Mouse (Mus musculus): ENCODE measurements around the gene Clec16a. TPM values are rescaled to one million over a fixed set of nuclear protein-coding genes. Genes with fewer than 3 reads are reported as not detected.

The Clec16a gene
- polyA plus RNA-seq, 1 experiment from 2014 or later, result 32.5 TPM

GRCm38 (mm10) chr16:10756168-10756567 lies 211.0 kb downstream of the Clec16a start:
- no peak for ATAC-seq (ENCODE audit: insufficient number of reproducible peaks, insufficient read depth, low FRiP score, low read depth)
- 79% methylated on average over 5 of the region's 6 CpGs for WGBS
- Histone ChIP-seq H3K4me3 (ENCODE audit: control insufficient read depth in 1 of 2, insufficient read depth in 1 of 2, low read depth in 1 of 2, low read length in 2 of 2) (no peak overlapping the region), H3K27ac (replicated peaks in 1 of 2; ENCODE audit: control insufficient read depth in 1 of 2, insufficient read depth in 1 of 2, low read depth in 2 of 2, low read length in 2 of 2) (no peak overlapping the region), H3K9ac (ENCODE audit: low read length) (no peak overlapping the region), H3K36me3 (ENCODE audit: control insufficient read depth, insufficient read depth, low read length) (no peaks in the 10 kb centered on the region), H3K9me3 (ENCODE audit: control insufficient read depth, low read length) (no peaks in the 10 kb centered on the region), H3K27me3 (ENCODE audit: control insufficient read depth, insufficient read depth, low read length) (no peaks in the 10 kb centered on the region; the same call in 1 of the 2 replicates), H3K4me2 (ENCODE audit: low read length) (no peak overlapping the region), H3K4me1 (ENCODE audit: control insufficient read depth in 2 of 2, insufficient read depth in 2 of 2, low read length in 2 of 2) (peaks cover 0 to 2% of the 10 kb centered on the region in 2 experiments; a peak in 2 of 4 replicates)

- Histone ChIP-seq H3K27me3 (ENCODE audit: control insufficient read depth, insufficient read depth, low read length) (0 out of 2 replicates have a peak, but pooled peaks cover 3% of the 10 kb centered on the region), H3K27ac (replicated peaks in 1 of 2; ENCODE audit: control insufficient read depth in 1 of 2, insufficient read depth in 1 of 2, low read depth in 2 of 2, low read length in 2 of 2) (no peak overlapping the region)
Observed at GRCm38 (mm10) chr16:10761182-10761581, 216.0 kb downstream of the Clec16a start.

GRCm38 (mm10) chr16:10762569-10763180 lies 217.5 kb downstream of the Clec16a start:
- 75% methylated on average over 5 of the region's 5 CpGs for WGBS
- no peak for ATAC-seq (ENCODE audit: insufficient number of reproducible peaks, insufficient read depth, low FRiP score, low read depth)
- no peaks in the 10 kb centered on the region for H3K36me3 ChIP-seq (ENCODE audit: control insufficient read depth, insufficient read depth, low read length)

More at GRCm38 (mm10) chr16:10761182-10761581, 216.0 kb downstream of the Clec16a start:
- H3K9ac ChIP-seq (ENCODE audit: low read length), result no peak overlapping the region
- no peak for ATAC-seq (ENCODE audit: insufficient number of reproducible peaks, insufficient read depth, low FRiP score, low read depth)
- WGBS, result 52% methylated on average over 8 of the region's 8 CpGs
- no peak overlapping the region for H3K4me2 ChIP-seq (ENCODE audit: low read length)
- H3K4me3 ChIP-seq (ENCODE audit: control insufficient read depth in 1 of 2, insufficient read depth in 1 of 2, low read depth in 1 of 2, low read length in 2 of 2), result no peak overlapping the region
- H3K9me3 ChIP-seq (ENCODE audit: control insufficient read depth, low read length), result no peaks in the 10 kb centered on the region
- no peaks in the 10 kb centered on the region for H3K36me3 ChIP-seq (ENCODE audit: control insufficient read depth, insufficient read depth, low read length)
- H3K4me1 ChIP-seq (ENCODE audit: control insufficient read depth in 2 of 2, insufficient read depth in 2 of 2, low read length in 2 of 2), result peaks cover 0 to 5% of the 10 kb centered on the region in 2 experiments; a peak in 2 of 4 replicates

GRCm38 (mm10) chr16:10763540-10764264 lies 218.6 kb downstream of the Clec16a start:
- H3K36me3 ChIP-seq (ENCODE audit: control insufficient read depth, insufficient read depth, low read length), result no peaks in the 10 kb centered on the region
- WGBS, result 53% methylated on average over 6 of the region's 6 CpGs
- no peak overlapping the region for H3K9ac ChIP-seq (ENCODE audit: low read length)
- H3K4me1 ChIP-seq (ENCODE audit: control insufficient read depth in 2 of 2, insufficient read depth in 2 of 2, low read length in 2 of 2), result peaks cover 0 to 5% of the 10 kb centered on the region in 2 experiments; a peak in 2 of 4 replicates
- H3K27me3 ChIP-seq (ENCODE audit: control insufficient read depth, insufficient read depth, low read length), result 0 out of 2 replicates have a peak, but pooled peaks cover 3% of the 10 kb centered on the region
- no peak for ATAC-seq (ENCODE audit: insufficient number of reproducible peaks, insufficient read depth, low FRiP score, low read depth)
- H3K9me3 ChIP-seq (ENCODE audit: control insufficient read depth, low read length), result no peaks in the 10 kb centered on the region
- H3K27ac ChIP-seq (replicated peaks in 1 of 2; ENCODE audit: control insufficient read depth in 1 of 2, insufficient read depth in 1 of 2, low read depth in 2 of 2, low read length in 2 of 2), result no peak overlapping the region
- no peak overlapping the region for H3K4me2 ChIP-seq (ENCODE audit: low read length)
- no peak overlapping the region for H3K4me3 ChIP-seq (ENCODE audit: control insufficient read depth in 1 of 2, insufficient read depth in 1 of 2, low read depth in 1 of 2, low read length in 2 of 2)

More at GRCm38 (mm10) chr16:10762569-10763180, 217.5 kb downstream of the Clec16a start:
- no peak overlapping the region for H3K4me2 ChIP-seq (ENCODE audit: low read length)
- H3K27ac ChIP-seq (replicated peaks in 1 of 2; ENCODE audit: control insufficient read depth in 1 of 2, insufficient read depth in 1 of 2, low read depth in 2 of 2, low read length in 2 of 2), result no peak overlapping the region
- H3K4me1 ChIP-seq (ENCODE audit: control insufficient read depth in 2 of 2, insufficient read depth in 2 of 2, low read length in 2 of 2), result peaks cover 0 to 5% of the 10 kb centered on the region in 2 experiments; a peak in 2 of 4 replicates
- no peak overlapping the region for H3K4me3 ChIP-seq (ENCODE audit: control insufficient read depth in 1 of 2, insufficient read depth in 1 of 2, low read depth in 1 of 2, low read length in 2 of 2)
- H3K9me3 ChIP-seq (ENCODE audit: control insufficient read depth, low read length), result no peaks in the 10 kb centered on the region
- H3K9ac ChIP-seq (ENCODE audit: low read length), result no peak overlapping the region
- H3K27me3 ChIP-seq (ENCODE audit: control insufficient read depth, insufficient read depth, low read length), result 0 out of 2 replicates have a peak, but pooled peaks cover 3% of the 10 kb centered on the region

GRCm38 (mm10) chr16:10764323-10764722 lies 219.2 kb downstream of the Clec16a start:
- Histone ChIP-seq H3K9ac (ENCODE audit: low read length) (no peak overlapping the region), H3K27ac (replicated peaks in 1 of 2; ENCODE audit: control insufficient read depth in 1 of 2, insufficient read depth in 1 of 2, low read depth in 2 of 2, low read length in 2 of 2) (no peak overlapping the region), H3K9me3 (ENCODE audit: control insufficient read depth, low read length) (no peaks in the 10 kb centered on the region), H3K4me1 (ENCODE audit: control insufficient read depth in 2 of 2, insufficient read depth in 2 of 2, low read length in 2 of 2) (peaks cover 0 to 5% of the 10 kb centered on the region in 2 experiments; a peak in 2 of 4 replicates), H3K27me3 (ENCODE audit: control insufficient read depth, insufficient read depth, low read length) (0 out of 2 replicates have a peak, but pooled peaks cover 3% of the 10 kb centered on the region), H3K36me3 (ENCODE audit: control insufficient read depth, insufficient read depth, low read length) (no peaks in the 10 kb centered on the region), H3K4me2 (ENCODE audit: low read length) (no peak overlapping the region), H3K4me3 (ENCODE audit: control insufficient read depth in 1 of 2, insufficient read depth in 1 of 2, low read depth in 1 of 2, low read length in 2 of 2) (no peak overlapping the region)
- no peak for ATAC-seq (ENCODE audit: insufficient number of reproducible peaks, insufficient read depth, low FRiP score, low read depth)
- 58% methylated on average over 2 of the region's 2 CpGs for WGBS

- no peak overlapping the region for H3K27ac ChIP-seq (replicated peaks in 1 of 2; ENCODE audit: control insufficient read depth in 1 of 2, insufficient read depth in 1 of 2, low read depth in 2 of 2, low read length in 2 of 2)
- H3K4me2 ChIP-seq (ENCODE audit: low read length), result no peak overlapping the region
- no peak overlapping the region for H3K4me3 ChIP-seq (ENCODE audit: control insufficient read depth in 1 of 2, insufficient read depth in 1 of 2, low read depth in 1 of 2, low read length in 2 of 2)
- ATAC-seq (ENCODE audit: insufficient number of reproducible peaks, insufficient read depth, low FRiP score, low read depth), result no peak
- no peak overlapping the region for H3K9ac ChIP-seq (ENCODE audit: low read length)
- 0 out of 2 replicates have a peak, but pooled peaks cover 2% of the 10 kb centered on the region for H3K27me3 ChIP-seq (ENCODE audit: control insufficient read depth, insufficient read depth, low read length)
- H3K36me3 ChIP-seq (ENCODE audit: control insufficient read depth, insufficient read depth, low read length), result no peaks in the 10 kb centered on the region
- WGBS, result 38% methylated on average over 4 of the region's 4 CpGs
- H3K4me1 ChIP-seq (ENCODE audit: control insufficient read depth in 2 of 2, insufficient read depth in 2 of 2, low read length in 2 of 2), result peaks cover 4 to 12% of the 10 kb centered on the region in 2 experiments; a peak in 2 of 4 replicates
- H3K9me3 ChIP-seq (ENCODE audit: control insufficient read depth, low read length), result no peaks in the 10 kb centered on the region
Observed at GRCm38 (mm10) chr16:10767158-10767557, 222.0 kb downstream of the Clec16a start.

- Histone ChIP-seq H3K4me3 (ENCODE audit: control insufficient read depth in 1 of 2, insufficient read depth in 1 of 2, low read depth in 1 of 2, low read length in 2 of 2) (no peak overlapping the region), H3K4me2 (ENCODE audit: low read length) (no peak overlapping the region), H3K9me3 (ENCODE audit: control insufficient read depth, low read length) (no peaks in the 10 kb centered on the region), H3K36me3 (ENCODE audit: control insufficient read depth, insufficient read depth, low read length) (no peaks in the 10 kb centered on the region), H3K9ac (ENCODE audit: low read length) (no peak overlapping the region), H3K27me3 (ENCODE audit: control insufficient read depth, insufficient read depth, low read length) (no peaks in the 10 kb centered on the region), H3K27ac (replicated peaks in 1 of 2; ENCODE audit: control insufficient read depth in 1 of 2, insufficient read depth in 1 of 2, low read depth in 2 of 2, low read length in 2 of 2) (no peak overlapping the region), H3K4me1 (ENCODE audit: control insufficient read depth in 2 of 2, insufficient read depth in 2 of 2, low read length in 2 of 2) (peaks cover 4 to 12% of the 10 kb centered on the region in 2 experiments; a peak in 2 of 4 replicates)
- WGBS, result 55% methylated on average over 9 of the region's 9 CpGs
- ATAC-seq (ENCODE audit: insufficient number of reproducible peaks, insufficient read depth, low FRiP score, low read depth), result no peak
Observed at GRCm38 (mm10) chr16:10768821-10769220, 223.7 kb downstream of the Clec16a start.
